Mouse (Mus musculus) lung, adult 2 months (tissue): ENCODE measurements around the gene Ghr. TPM values are rescaled to one million over a fixed set of nuclear protein-coding genes. Genes with fewer than 3 reads are reported as not detected.

Experiments used
- DNase-seq: peaks from one replicate; pipeline ENCODE4 v3.0.0; 2022
- H3K4me1 ChIP-seq: fragments of 200-500 bp; 2 replicates; pipeline ENCODE4 v1.6.1; 2011; ENCODE audit warnings: low read length; ENCODE audit not compliant: control insufficient read depth, insufficient read depth
- H3K4me3 ChIP-seq: fragments of 200-500 bp; replicated peaks from 2 replicates; pipeline ENCODE3; 2011; ENCODE audit warnings: low read depth, mild to moderate bottlenecking, control low read depth, low read length; ENCODE audit errors: extremely low read depth
- CTCF ChIP-seq: fragments of 200-500 bp; IDR thresholded peaks from 2 replicates; pipeline ENCODE4 v1.5.1; 2011; ENCODE audit warnings: mild to moderate bottlenecking, low read length, control low read depth; ENCODE audit not compliant: insufficient read depth
- POLR2A ChIP-seq: fragments of 200-500 bp; IDR thresholded peaks from 2 replicates; pipeline ENCODE4 v1.6.1; 2011; ENCODE audit warnings: low read depth, mild to moderate bottlenecking, control low read depth, low read length, borderline replicate concordance; ENCODE audit errors: extremely low read depth
- WGBS: fragments of 180-500 bp; shearing (Covaris S2); methylation state at CpG from one replicate; pipeline ENCODE4 v1.1.7; 2018; 5-methylcytosine and 5-hydroxymethylcytosine counted together
- polyA plus RNA-seq: library from polyadenylated mRNA; depleted of rRNA; stranded (reverse); fragments of >200 nt; gene quantifications from 2 replicates; pipeline ENCODE4 v1.2.3, GENCODE M21; 2012

Ghr gene
- polyA plus RNA-seq, 1 experiment, result 30.4 TPM

DNA sequence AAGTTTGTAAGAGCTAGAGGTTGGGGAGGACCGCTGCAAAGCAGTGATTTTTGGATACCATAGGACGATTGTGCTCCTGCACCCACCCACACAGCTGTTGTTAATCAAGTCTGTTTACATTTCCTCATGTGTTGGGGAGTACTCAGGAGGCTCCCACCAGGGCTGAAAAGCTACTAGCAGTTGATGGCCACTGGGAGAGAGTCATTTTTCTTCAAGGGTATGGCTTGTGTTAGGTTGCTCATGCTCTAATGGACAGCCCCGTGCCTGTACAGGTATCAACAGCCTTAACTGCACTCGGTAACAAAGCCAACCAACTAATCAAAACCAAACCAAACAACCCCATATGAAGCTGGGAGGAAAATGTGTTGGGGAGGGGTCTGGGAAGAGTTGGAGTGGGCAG lies 313.8 kb downstream of the Ghr start:
- no peak for DNase-seq
- 60% methylated on average over 4 of the region's 4 CpGs for WGBS

DNA sequence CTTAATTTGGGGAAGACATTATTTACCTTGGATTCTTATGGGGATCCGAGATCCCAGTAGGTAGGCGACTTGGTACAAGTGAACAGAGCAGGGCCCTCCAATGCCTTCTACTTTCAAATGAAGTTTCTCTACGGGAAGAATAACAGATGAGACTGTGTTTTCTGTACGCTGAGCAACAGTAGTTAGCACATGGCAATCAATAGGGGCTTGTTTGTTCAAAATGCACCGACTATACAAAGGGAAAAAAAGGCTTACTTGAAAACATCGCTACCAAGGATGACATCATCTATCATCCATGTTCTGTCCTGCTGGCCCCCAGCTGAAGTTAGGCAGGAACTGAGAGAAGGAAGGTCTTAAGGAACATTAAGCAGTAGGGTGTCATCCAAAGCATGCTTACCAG lies 315.0 kb downstream of the Ghr start, which contains the start of gene Selenop:
Gene Selenop, plus strand, starts transcription at position 301 of the 400 bp plus-strand sequence.
- 93% methylated on average over 6 of the region's 6 CpGs for WGBS
- no peak for TF ChIP-seq CTCF
- no peak for TF ChIP-seq POLR2A
- Histone ChIP-seq H3K4me3 (no peak within 1 kb of the TSS), H3K4me1 (peaks cover 6% of the 10 kb centered on the region)
- no peak for DNase-seq

More for the DNA sequence above, 313.8 kb downstream of the Ghr start:
- H3K4me1 ChIP-seq, result peaks cover 12% of the 10 kb centered on the region
- no peak overlapping the region for H3K4me3 ChIP-seq
- TF ChIP-seq CTCF (no peak), POLR2A (no peak)
